Mouse (Mus musculus) kidney, embryonic 15.5 days (tissue): ENCODE results near the gene Cby1. TPM values are rescaled to one million over a fixed set of nuclear protein-coding genes. Genes with fewer than 3 reads are reported as not detected.

Experiments
- polyA plus RNA-seq: library from polyadenylated mRNA; unstranded; fragments of >200 nt; fragmentation: Nextera tagmentation; extraction: Ambion mirVana; gene quantifications from 2 replicates; pipeline ENCODE4 v1.2.1, GENCODE M21; 2015

Gene Cby1
- polyA plus RNA-seq, 1 experiment from 2014 or later = 56.6 TPM

Other genes starting within 250 kb of the Cby1 start
- 87.0 and 90.6 TPM in 2 replicates for gene Csnk1e, start 203.6 kb upstream of the Cby1 start, polyA plus RNA-seq
- 0.08 and 0.12 TPM in 2 replicates for gene Kcnj4, start 154.0 kb upstream of the Cby1 start, polyA plus RNA-seq
- gene Kdelr3, start 142.8 kb upstream of the Cby1 start, polyA plus RNA-seq = 69.5 and 71.8 TPM in 2 replicates
- gene Ddx17, start 112.5 kb upstream of the Cby1 start, polyA plus RNA-seq = 50.0 and 51.0 TPM in 2 replicates
- gene Dmc1, start 54.1 kb upstream of the Cby1 start, polyA plus RNA-seq = 2.6 and 2.7 TPM in 2 replicates
- 1.3 and 1.5 TPM in 2 replicates for gene Fam227a, start 243 bp upstream of the Cby1 start, polyA plus RNA-seq
- 249 and 266 TPM in 2 replicates for gene Tomm22, start 11.7 kb downstream of the Cby1 start, polyA plus RNA-seq
- gene Josd1, start 28.7 kb downstream of the Cby1 start, polyA plus RNA-seq = 19.0 and 21.1 TPM in 2 replicates
- 32.6 and 36.5 TPM in 2 replicates for gene Gtpbp1, start 31.6 kb downstream of the Cby1 start, polyA plus RNA-seq
- gene Sun2, start 83.3 kb downstream of the Cby1 start, polyA plus RNA-seq = 5.7 and 5.9 TPM in 2 replicates
- gene Dnal4, start 118.7 kb downstream of the Cby1 start, polyA plus RNA-seq = 58.3 and 67.4 TPM in 2 replicates
- gene Nptxr, start 145.6 kb downstream of the Cby1 start, polyA plus RNA-seq = 2.0 and 2.4 TPM in 2 replicates
- not detected in 2 replicates for gene Npcd, start 175.0 kb downstream of the Cby1 start, polyA plus RNA-seq
- 45.5 and 50.4 TPM in 2 replicates for gene Cbx6, start 175.5 kb downstream of the Cby1 start, polyA plus RNA-seq
- gene Apobec3, start 232.5 kb downstream of the Cby1 start, polyA plus RNA-seq = 29.3 and 31.0 TPM in 2 replicates